Mouse (Mus musculus) heart, embryonic 12.5 days (tissue): Measurements from ENCODE around the gene Gm17581. TPM values are rescaled to one million over a fixed set of nuclear protein-coding genes. Genes with fewer than 3 reads are reported as not detected.

ENCODE experiments used
- ATAC-seq: fragments of 200-750 bp; cut with Nextera tagmentation; 2 replicates; pipeline ENCODE4 v1.8.0; 2017; ENCODE audit warnings: moderate TSS enrichment, moderate library complexity; ENCODE audit not compliant: insufficient number of reproducible peaks, low FRiP score
- H3K27ac ChIP-seq: fragments of 300-500 bp; sonication (generic); 2 replicates; pipeline ENCODE4 v1.5.1; 2016; ENCODE audit warnings: mild to moderate bottlenecking, moderate library complexity; ENCODE audit not compliant: poor library complexity, severe bottlenecking
- H3K27me3 ChIP-seq: fragments of 300-500 bp; sonication (generic); replicated peaks from 2 replicates; pipeline ENCODE4 v1.6.1; 2016; ENCODE audit warnings: mild to moderate bottlenecking, moderate library complexity
- H3K36me3 ChIP-seq: fragments of 300-500 bp; sonication (generic); 2 replicates; pipeline ENCODE4 v1.6.1; 2016; ENCODE audit warnings: mild to moderate bottlenecking, moderate library complexity
- H3K4me1 ChIP-seq: fragments of 300-500 bp; sonication (generic); replicated peaks from 2 replicates; pipeline ENCODE4 v1.6.1; 2016; ENCODE audit warnings: mild to moderate bottlenecking
- H3K4me2 ChIP-seq: fragments of 300-500 bp; sonication (generic); 2 replicates; pipeline ENCODE4 v1.6.1; 2016; ENCODE audit warnings: mild to moderate bottlenecking, moderate library complexity
- H3K4me3 ChIP-seq: fragments of 300-500 bp; sonication (generic); 2 replicates; pipeline ENCODE4 v1.5.1; 2016; ENCODE audit warnings: mild to moderate bottlenecking
- H3K9ac ChIP-seq: fragments of 300-500 bp; sonication (generic); 2 replicates; pipeline ENCODE4 v1.6.1; 2016; ENCODE audit warnings: mild to moderate bottlenecking, moderate library complexity
- H3K9me3 ChIP-seq: fragments of 300-500 bp; sonication (generic); replicated peaks from 2 replicates; pipeline ENCODE4 v1.6.1; 2016; ENCODE audit warnings: mild to moderate bottlenecking, moderate library complexity
- WGBS: fragments of 180-500 bp; shearing (Covaris S2); methylation state at CpG from one replicate; pipeline ENCODE4 v1.1.7; 2016; 5-methylcytosine and 5-hydroxymethylcytosine counted together
- polyA plus RNA-seq: library from polyadenylated mRNA; unstranded; fragments of >200 nt; fragmentation: Nextera tagmentation; extraction: Ambion mirVana; gene quantifications from 2 replicates; pipeline ENCODE4 v1.2.1, GENCODE M21; 2016

Gene Gm17581
- polyA plus RNA-seq, 1 experiment from 2014 or later: not detected

- no peak overlapping the region for H3K4me3 ChIP-seq
- no peaks in the 10 kb centered on the region for H3K9me3 ChIP-seq
- no peak overlapping the region for H3K27ac ChIP-seq
- H3K4me2 ChIP-seq: no peak overlapping the region
- no peaks in the 10 kb centered on the region for H3K27me3 ChIP-seq
- H3K36me3 ChIP-seq: peaks cover 15% of the 10 kb centered on the region
- 74% methylated on average over 4 of the region's 4 CpGs for WGBS
- H3K4me1 ChIP-seq: peaks cover 16% of the 10 kb centered on the region
- no peak for ATAC-seq
- no peak overlapping the region for H3K9ac ChIP-seq
Measured at GRCm38 (mm10) chr2:155689211-155689610, 46.5 kb downstream of the Gm17581 start.

- 92% methylated on average over 11 of the region's 11 CpGs for WGBS
- H3K27me3 ChIP-seq: no peaks in the 10 kb centered on the region
Measured at GRCm38 (mm10) chr2:155687746-155688145, 47.9 kb downstream of the Gm17581 start.

DNA sequence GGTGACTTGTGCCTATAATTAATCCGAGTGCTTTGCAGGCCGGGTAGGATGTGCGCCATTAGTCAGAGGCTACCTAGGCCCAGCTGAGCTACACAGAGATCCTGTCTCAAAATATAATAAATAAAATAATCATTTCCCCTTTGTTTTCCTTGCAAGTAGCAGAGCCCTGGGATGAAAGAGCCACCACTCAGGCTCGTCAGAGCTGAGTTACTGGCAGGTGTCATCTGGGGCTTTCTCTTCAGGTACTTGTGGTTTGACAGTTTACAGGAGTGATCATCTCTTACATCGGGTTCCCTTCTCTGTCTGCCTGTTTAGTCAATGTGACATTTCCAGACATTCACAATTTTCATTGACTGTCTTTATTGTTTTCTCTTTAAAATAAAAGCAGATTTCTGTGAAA is 49.1 kb downstream of the Gm17581 start:
- 78% methylated on average over 5 of the region's 5 CpGs for WGBS
- no peak for ATAC-seq
- no peak overlapping the region for H3K27ac ChIP-seq
- no peak overlapping the region for H3K4me3 ChIP-seq
- H3K27me3 ChIP-seq: no peaks in the 10 kb centered on the region
- H3K9me3 ChIP-seq: no peaks in the 10 kb centered on the region
- no peak overlapping the region for H3K9ac ChIP-seq
- H3K36me3 ChIP-seq: peaks cover 15% of the 10 kb centered on the region
- no peak overlapping the region for H3K4me2 ChIP-seq
- peaks cover 16% of the 10 kb centered on the region for H3K4me1 ChIP-seq

More at GRCm38 (mm10) chr2:155687746-155688145, 47.9 kb downstream of the Gm17581 start:
- Histone ChIP-seq H3K9ac (no peak overlapping the region), H3K27ac (no peak overlapping the region), H3K9me3 (no peaks in the 10 kb centered on the region), H3K4me2 (no peak overlapping the region), H3K4me1 (peaks cover 16% of the 10 kb centered on the region), H3K36me3 (peaks cover 15% of the 10 kb centered on the region), H3K4me3 (no peak overlapping the region)
- no peak for ATAC-seq

Other genes starting within 250 kb of the Gm17581 start
- gene Acss2, start 217.9 kb downstream of the Gm17581 start, polyA plus RNA-seq: 13.0 and 14.4 TPM in 2 replicates
- 2.0 and 3.0 TPM in 2 replicates for gene Ggt7, start 217.6 kb downstream of the Gm17581 start, polyA plus RNA-seq
- 20.2 and 21.3 TPM in 2 replicates for gene Gss, start 143.1 kb downstream of the Gm17581 start, polyA plus RNA-seq
- gene Myh7b, start 124.7 kb downstream of the Gm17581 start, polyA plus RNA-seq: 22.1 and 24.4 TPM in 2 replicates
- 115 and 117 TPM in 2 replicates for gene Trpc4ap, start 43.5 kb downstream of the Gm17581 start, polyA plus RNA-seq
- 26.4 and 26.7 TPM in 2 replicates for gene Edem2, start 6.4 kb downstream of the Gm17581 start, polyA plus RNA-seq
- 7.2 and 9.1 TPM in 2 replicates for gene Procr, start 15.3 kb upstream of the Gm17581 start, polyA plus RNA-seq
- 0.05 TPM in 1 of 2 replicates, not detected in the other for gene Mmp24, start 39.5 kb upstream of the Gm17581 start, polyA plus RNA-seq
- gene BC029722, start 83.6 kb upstream of the Gm17581 start, polyA plus RNA-seq: 8.9 and 9.4 TPM in 2 replicates
- 110 and 116 TPM in 2 replicates for gene Eif6, start 91.1 kb upstream of the Gm17581 start, polyA plus RNA-seq
- gene Fam83c, start 99.0 kb upstream of the Gm17581 start, polyA plus RNA-seq: 0.06 and 0.15 TPM in 2 replicates
- 96.6 and 110 TPM in 2 replicates for gene Uqcc1, start 194.4 kb upstream of the Gm17581 start, polyA plus RNA-seq
- not detected in 2 replicates for gene Gm15557, start 204.9 kb upstream of the Gm17581 start, polyA plus RNA-seq
- 0.36 and 0.42 TPM in 2 replicates for gene Gdf5, start 209.5 kb upstream of the Gm17581 start, polyA plus RNA-seq
- gene Cep250, start 220.6 kb upstream of the Gm17581 start, polyA plus RNA-seq: 10.7 and 13.0 TPM in 2 replicates